Mouse (Mus musculus): ENCODE data around the gene Ubqln4. TPM values are rescaled to one million over a fixed set of nuclear protein-coding genes. Genes with fewer than 3 reads are reported as not detected.

Ubqln4 gene
- total RNA-seq, 1 experiment: 103 TPM

DNA sequence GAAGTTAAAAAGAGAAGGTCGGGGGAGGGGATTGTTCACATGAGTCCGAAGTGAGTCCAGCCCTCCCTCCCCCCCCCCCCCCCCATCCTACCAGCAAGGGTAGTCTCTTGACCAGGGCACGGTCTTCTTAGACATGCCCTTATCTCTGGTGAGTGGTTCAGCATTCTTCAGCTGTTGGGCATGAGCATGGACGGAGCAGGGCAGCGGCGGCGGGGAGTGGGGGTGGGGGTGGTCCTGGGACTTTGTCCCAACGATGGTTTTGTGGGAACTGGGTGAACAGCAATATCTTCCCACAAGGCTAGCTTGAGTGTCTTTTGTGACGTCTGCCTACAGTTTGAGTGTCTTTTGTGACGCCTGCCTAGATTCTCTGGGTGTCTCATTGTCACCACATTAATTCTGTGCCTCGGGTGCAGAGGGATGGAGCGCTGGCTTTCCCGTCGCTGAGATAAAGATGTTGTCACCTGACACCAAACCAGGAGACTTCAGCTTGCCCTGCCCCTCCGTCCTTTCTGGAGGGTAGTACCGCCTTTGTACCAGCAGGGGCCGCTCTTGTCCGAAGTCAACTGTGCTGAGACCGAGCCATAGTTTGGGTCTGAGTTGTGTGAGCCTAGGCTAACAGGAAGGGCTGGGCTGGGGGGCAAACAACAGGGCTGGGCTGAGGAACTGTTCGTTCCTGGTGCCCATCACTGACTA is 53.7 kb downstream of the Ubqln4 start:
- peak; percentile 95 for DNase-seq (ENCODE audit: low read depth, low spot score)
- Histone ChIP-seq H3K9me3 (ENCODE audit: control insufficient read depth, insufficient read depth, low read depth, low read length) (no peaks in the 10 kb centered on the region), H3K36me3 (ENCODE audit: control insufficient read depth, insufficient read depth, low read length, poor library complexity, severe bottlenecking) (no peaks in the 10 kb centered on the region), H3K27ac (ENCODE audit: insufficient read depth, low read depth, low read length, poor library complexity, severe bottlenecking) (peak overlapping the region; percentile 28; the same call in 1 of the 2 replicates), H3K9ac (ENCODE audit: insufficient read depth, low read depth, low read length, poor library complexity, severe bottlenecking) (peak overlapping the region; percentile 54), H3K4me3 (ENCODE audit: insufficient read depth in 1 of 2, low read depth in 1 of 2, low read length in 2 of 2, poor library complexity in 1 of 2, severe bottlenecking in 1 of 2) (peak overlapping the region; percentile 60 to 82), H3K4me1 (ENCODE audit: control insufficient read depth in 2 of 2, insufficient read depth in 2 of 2, low read length in 2 of 2, poor library complexity in 1 of 2) (peaks cover 3 to 16% of the 10 kb centered on the region in 2 experiments; a peak in 3 of 4 replicates)
- TF ChIP-seq MAFK (IDR thresholded peaks at IDR 0.05; ENCODE audit: insufficient read depth, low read depth, low read length): no peak
- in situ Hi-C loops (cut with MboI; ENCODE audit: low sequenced_read_pairs in 2 of 2, unreplicated experiment in 2 of 2): no loop called here

DNA sequence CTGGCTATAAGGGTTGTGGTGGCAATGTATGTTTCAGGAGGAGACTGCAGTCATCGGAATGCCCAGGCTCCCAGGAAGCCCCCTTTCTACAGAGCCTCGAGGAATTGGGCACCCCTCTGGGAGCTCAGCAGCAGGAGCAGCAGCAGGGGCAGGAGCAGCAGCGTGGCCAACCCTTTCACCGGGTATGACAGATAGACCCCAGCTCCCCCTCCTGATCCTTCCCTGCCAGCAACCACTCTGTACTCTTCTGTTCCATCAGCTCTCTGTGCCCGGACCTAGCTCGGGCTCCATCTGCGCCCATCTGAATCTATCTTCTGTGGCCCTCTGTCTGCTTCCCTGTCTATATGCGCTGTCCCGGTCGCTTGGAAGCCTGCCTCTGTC is 54.2 kb downstream of the Ubqln4 start:
- H3K9ac ChIP-seq (ENCODE audit: insufficient read depth, low read depth, low read length, poor library complexity, severe bottlenecking): peak overlapping the region; percentile 24
- no peaks in the 10 kb centered on the region for H3K36me3 ChIP-seq (ENCODE audit: control insufficient read depth, insufficient read depth, low read length, poor library complexity, severe bottlenecking)
- peak overlapping the region; percentile 46 to 82 for H3K4me3 ChIP-seq (ENCODE audit: insufficient read depth in 1 of 2, low read depth in 1 of 2, low read length in 2 of 2, poor library complexity in 1 of 2, severe bottlenecking in 1 of 2)
- no peak for TF ChIP-seq ZNF384 (IDR thresholded peaks at IDR 0.05; ENCODE audit: low read depth, low read length)
- no peak for TF ChIP-seq CHD2 (IDR thresholded peaks at IDR 0.05; ENCODE audit: low read depth, low read length)
- TF ChIP-seq HCFC1 (IDR thresholded peaks at IDR 0.05; ENCODE audit: borderline replicate concordance, insufficient read depth, low read length): no peak
- no peak for DNase-seq (ENCODE audit: low read depth, low spot score)
- no peaks in the 10 kb centered on the region for H3K9me3 ChIP-seq (ENCODE audit: control insufficient read depth, insufficient read depth, low read depth, low read length)
- no peak overlapping the region for H3K27ac ChIP-seq (ENCODE audit: insufficient read depth, low read depth, low read length, poor library complexity, severe bottlenecking)
- in situ Hi-C loops (cut with MboI; ENCODE audit: low sequenced_read_pairs in 2 of 2, unreplicated experiment in 2 of 2): no loop called here
- peaks cover 3 to 13% of the 10 kb centered on the region in 2 experiments; a peak in 2 of 4 replicates for H3K4me1 ChIP-seq (ENCODE audit: control insufficient read depth in 2 of 2, insufficient read depth in 2 of 2, low read length in 2 of 2, poor library complexity in 1 of 2)

DNA sequence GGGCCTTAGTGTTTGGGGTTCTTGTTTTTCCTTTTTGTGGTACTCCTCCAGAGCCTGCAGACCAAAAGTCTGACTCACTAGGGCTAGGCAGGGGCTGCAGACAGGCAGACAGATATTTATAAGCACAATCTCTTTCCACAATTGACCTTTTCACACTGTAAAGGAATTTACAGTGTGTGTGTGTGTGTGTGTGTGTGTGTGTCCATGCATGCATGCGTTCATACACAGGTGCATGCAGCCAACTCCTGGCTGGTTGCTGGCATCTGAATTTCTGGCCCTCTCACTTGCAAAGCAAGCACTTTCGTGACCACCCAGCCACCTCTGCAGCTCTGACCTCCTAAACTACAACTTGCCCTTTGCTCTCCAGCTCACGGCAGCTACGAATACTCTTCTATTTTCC is 55.5 kb downstream of the Ubqln4 start:
- in situ Hi-C loops (cut with MboI; ENCODE audit: low sequenced_read_pairs in 2 of 2, unreplicated experiment in 2 of 2): no loop called here
- Histone ChIP-seq H3K4me1 (ENCODE audit: control insufficient read depth in 2 of 2, insufficient read depth in 2 of 2, low read length in 2 of 2, poor library complexity in 1 of 2) (peaks cover 3 to 9% of the 10 kb centered on the region in 2 experiments; a peak in 3 of 4 replicates), H3K9me3 (ENCODE audit: control insufficient read depth, insufficient read depth, low read depth, low read length) (no peaks in the 10 kb centered on the region), H3K9ac (ENCODE audit: insufficient read depth, low read depth, low read length, poor library complexity, severe bottlenecking) (no peak overlapping the region), H3K27ac (ENCODE audit: insufficient read depth, low read depth, low read length, poor library complexity, severe bottlenecking) (no peak overlapping the region), H3K4me3 (ENCODE audit: insufficient read depth in 1 of 2, low read depth in 1 of 2, low read length in 2 of 2, poor library complexity in 1 of 2, severe bottlenecking in 1 of 2) (no peak overlapping the region), H3K36me3 (ENCODE audit: control insufficient read depth, insufficient read depth, low read length, poor library complexity, severe bottlenecking) (no peaks in the 10 kb centered on the region)
- TF ChIP-seq CHD2 (IDR thresholded peaks at IDR 0.05; ENCODE audit: low read depth, low read length): no peak
- no peak for TF ChIP-seq HCFC1 (IDR thresholded peaks at IDR 0.05; ENCODE audit: borderline replicate concordance, insufficient read depth, low read length)
- no peak for TF ChIP-seq ZC3H11A (IDR thresholded peaks at IDR 0.05; ENCODE audit: borderline replicate concordance, low read depth, low read length)
- no peak for TF ChIP-seq MAFK (IDR thresholded peaks at IDR 0.05; ENCODE audit: insufficient read depth, low read depth, low read length)
- TF ChIP-seq ZNF384 (IDR thresholded peaks at IDR 0.05; ENCODE audit: low read depth, low read length): no peak
- no peak for DNase-seq (ENCODE audit: low read depth, low spot score)

DNA sequence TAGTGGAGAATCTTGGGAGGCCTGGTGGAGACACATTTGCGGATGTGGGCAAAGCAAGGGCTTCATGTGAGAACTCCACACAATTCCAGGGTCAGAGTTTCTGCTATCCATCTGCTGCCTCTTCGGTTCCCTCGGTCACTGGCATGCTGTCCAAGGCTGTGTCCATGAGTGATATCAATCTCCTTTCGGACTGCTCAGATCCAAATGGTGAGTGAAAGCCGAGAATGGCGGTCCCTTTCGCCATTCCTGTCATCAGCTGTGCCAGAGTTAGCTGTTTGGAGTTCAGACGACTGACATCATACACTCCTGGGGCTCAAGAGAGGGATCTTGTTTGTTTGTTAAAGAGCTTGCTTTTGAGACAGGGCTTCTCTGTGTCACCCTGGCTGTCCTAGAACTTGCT is 60.9 kb downstream of the Ubqln4 start:
- peaks cover 10 to 14% of the 10 kb centered on the region in 2 experiments for H3K4me1 ChIP-seq (ENCODE audit: control insufficient read depth in 2 of 2, insufficient read depth in 2 of 2, low read length in 2 of 2, poor library complexity in 1 of 2)
- no peak overlapping the region for H3K27ac ChIP-seq (ENCODE audit: insufficient read depth, low read depth, low read length, poor library complexity, severe bottlenecking)
- in situ Hi-C loops (cut with MboI; ENCODE audit: low sequenced_read_pairs in 2 of 2, unreplicated experiment in 2 of 2): no loop called here
- DNase-seq (ENCODE audit: low read depth, low spot score): no peak
- H3K9ac ChIP-seq (ENCODE audit: insufficient read depth, low read depth, low read length, poor library complexity, severe bottlenecking): no peak overlapping the region
- TF ChIP-seq CHD2 (IDR thresholded peaks at IDR 0.05; ENCODE audit: low read depth, low read length) (no peak), ZNF384 (IDR thresholded peaks at IDR 0.05; ENCODE audit: low read depth, low read length) (no peak), MAFK (IDR thresholded peaks at IDR 0.05; ENCODE audit: insufficient read depth, low read depth, low read length) (no peak), HCFC1 (IDR thresholded peaks at IDR 0.05; ENCODE audit: borderline replicate concordance, insufficient read depth, low read length) (no peak), ZC3H11A (IDR thresholded peaks at IDR 0.05; ENCODE audit: borderline replicate concordance, low read depth, low read length) (no peak)
- no peak overlapping the region; a peak in 1 of 4 replicates for H3K4me3 ChIP-seq (ENCODE audit: insufficient read depth in 1 of 2, low read depth in 1 of 2, low read length in 2 of 2, poor library complexity in 1 of 2, severe bottlenecking in 1 of 2)
- peaks cover 4% of the 10 kb centered on the region; the same call in 1 of the 2 replicates for H3K36me3 ChIP-seq (ENCODE audit: control insufficient read depth, insufficient read depth, low read length, poor library complexity, severe bottlenecking)
- H3K9me3 ChIP-seq (ENCODE audit: control insufficient read depth, insufficient read depth, low read depth, low read length): no peaks in the 10 kb centered on the region

DNA sequence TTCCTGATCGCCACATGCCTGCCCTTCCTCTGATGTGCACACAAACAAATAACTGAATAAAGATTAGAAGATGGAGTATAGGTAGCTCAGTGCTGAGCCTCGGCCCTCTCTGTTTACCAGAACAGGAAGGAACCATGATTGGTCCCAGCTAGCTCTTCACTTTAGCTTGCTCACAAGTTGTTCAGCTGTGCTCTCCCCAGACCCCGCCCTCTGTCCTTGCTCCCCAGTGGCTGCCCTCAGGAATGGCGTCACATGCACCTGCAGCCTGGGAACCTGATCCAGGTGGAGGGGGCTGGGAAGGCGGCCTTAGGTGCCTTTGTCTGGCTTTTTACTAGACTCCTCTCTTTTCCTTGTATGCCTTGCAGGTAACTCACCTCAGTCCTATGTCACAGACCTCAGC is 61.6 kb downstream of the Ubqln4 start:
- DNase-seq (ENCODE audit: low read depth, low spot score): no peak
- H3K36me3 ChIP-seq (ENCODE audit: control insufficient read depth, insufficient read depth, low read length, poor library complexity, severe bottlenecking): peaks cover 4% of the 10 kb centered on the region; the same call in 1 of the 2 replicates
- no peak for TF ChIP-seq ZC3H11A (IDR thresholded peaks at IDR 0.05; ENCODE audit: borderline replicate concordance, low read depth, low read length)
- TF ChIP-seq MAFK (IDR thresholded peaks at IDR 0.05; ENCODE audit: insufficient read depth, low read depth, low read length): no peak
- TF ChIP-seq ZNF384 (IDR thresholded peaks at IDR 0.05; ENCODE audit: low read depth, low read length): no peak
- no peak for TF ChIP-seq CHD2 (IDR thresholded peaks at IDR 0.05; ENCODE audit: low read depth, low read length)
- no peak for TF ChIP-seq HCFC1 (IDR thresholded peaks at IDR 0.05; ENCODE audit: borderline replicate concordance, insufficient read depth, low read length)
- H3K9me3 ChIP-seq (ENCODE audit: control insufficient read depth, insufficient read depth, low read depth, low read length): no peaks in the 10 kb centered on the region
- in situ Hi-C loops (cut with MboI; ENCODE audit: low sequenced_read_pairs in 2 of 2, unreplicated experiment in 2 of 2): no loop called here
- H3K27ac ChIP-seq (ENCODE audit: insufficient read depth, low read depth, low read length, poor library complexity, severe bottlenecking): peak overlapping the region; percentile 50; the same call in 1 of the 2 replicates
- peak overlapping the region; percentile 63; the same call in 1 of the 2 replicates for H3K9ac ChIP-seq (ENCODE audit: insufficient read depth, low read depth, low read length, poor library complexity, severe bottlenecking)
- peak overlapping the region; percentile 18 to 52; a peak in 3 of 4 replicates for H3K4me3 ChIP-seq (ENCODE audit: insufficient read depth in 1 of 2, low read depth in 1 of 2, low read length in 2 of 2, poor library complexity in 1 of 2, severe bottlenecking in 1 of 2)
- peaks cover 12 to 21% of the 10 kb centered on the region in 2 experiments for H3K4me1 ChIP-seq (ENCODE audit: control insufficient read depth in 2 of 2, insufficient read depth in 2 of 2, low read length in 2 of 2, poor library complexity in 1 of 2)
